Mouse (Mus musculus): ENCODE measurements around the gene Wnt2b. TPM values are rescaled to one million over a fixed set of nuclear protein-coding genes. Genes with fewer than 3 reads are reported as not detected.

The Wnt2b gene
- polyA plus RNA-seq, 1 experiment from 2014 or later: 0.88 TPM

GRCm38 (mm10) chr3:104901154-104901553 lies 60.6 kb downstream of the Wnt2b start:
- Histone ChIP-seq H3K4me1 (ENCODE audit: insufficient read depth, low read depth, low read length) (no peaks in the 10 kb centered on the region), H3K4me3 (ENCODE audit: low read depth, low read length) (no peak overlapping the region), H3K36me3 (ENCODE audit: insufficient read depth, low read length) (peaks cover 8% of the 10 kb centered on the region; the same call in 1 of the 2 replicates), H3K9me3 (ENCODE audit: low read length) (no peaks in the 10 kb centered on the region), H3K27me3 (replicated peaks; ENCODE audit: insufficient read depth, low read length) (no peaks in the 10 kb centered on the region), H3K4me2 (replicated peaks; ENCODE audit: low read depth, low read length) (no peak overlapping the region), H3K9ac (replicated peaks; ENCODE audit: low read depth) (no peak overlapping the region), H3K27ac (ENCODE audit: low read length) (no peak overlapping the region)
- ATAC-seq: peak; percentile 62
- peak; percentile 49 for DNase-seq (ENCODE audit: low spot score)
- peak; percentile 61 for TF ChIP-seq EP300 (IDR thresholded peaks at IDR 0.05)
- TF ChIP-seq CTCF (IDR thresholded peaks at IDR 0.05): no peak
- WGBS: 52% methylated on average over 4 of the region's 4 CpGs

- Histone ChIP-seq H3K4me1 (ENCODE audit: insufficient read depth, low read depth, low read length) (no peaks in the 10 kb centered on the region), H3K36me3 (ENCODE audit: insufficient read depth, low read length) (peaks cover 12% of the 10 kb centered on the region; the same call in 1 of the 2 replicates), H3K27ac (ENCODE audit: low read length) (no peak overlapping the region), H3K9ac (replicated peaks; ENCODE audit: low read depth) (no peak overlapping the region), H3K4me2 (replicated peaks; ENCODE audit: low read depth, low read length) (no peak overlapping the region), H3K9me3 (ENCODE audit: low read length) (no peaks in the 10 kb centered on the region), H3K27me3 (replicated peaks; ENCODE audit: insufficient read depth, low read length) (no peaks in the 10 kb centered on the region), H3K4me3 (ENCODE audit: low read depth, low read length) (no peak overlapping the region)
- no peak for ATAC-seq
- WGBS: 71% methylated on average over 3 of the region's 3 CpGs
- DNase-seq (ENCODE audit: low spot score): no peak
- TF ChIP-seq EP300 (IDR thresholded peaks at IDR 0.05): no peak
- no peak for TF ChIP-seq CTCF (IDR thresholded peaks at IDR 0.05)
These were observed 65.6 kb downstream of the Wnt2b start for GRCm38 (mm10) chr3:104896141-104896540.

Other genes starting within 250 kb of the Wnt2b start
- 3.7 and 4.4 TPM in 2 replicates for gene Ppm1j, start 180.9 kb downstream of the Wnt2b start, polyA plus RNA-seq (2015; fragmentation: Nextera tagmentation; extraction: Ambion mirVana)
- 0.02 TPM in 2 replicates for gene Fam19a3, start 180.1 kb downstream of the Wnt2b start, polyA plus RNA-seq (2015; fragmentation: Nextera tagmentation; extraction: Ambion mirVana)
- gene Rhoc, start 173.5 kb downstream of the Wnt2b start, polyA plus RNA-seq (2015; fragmentation: Nextera tagmentation; extraction: Ambion mirVana): 242 and 258 TPM in 2 replicates
- 22.2 and 28.8 TPM in 2 replicates for gene Mov10, start 143.4 kb downstream of the Wnt2b start, polyA plus RNA-seq (2015; fragmentation: Nextera tagmentation; extraction: Ambion mirVana)
- 28.4 and 32.9 TPM in 2 replicates for gene St7l, start 97.9 kb downstream of the Wnt2b start, polyA plus RNA-seq (2015; fragmentation: Nextera tagmentation; extraction: Ambion mirVana)
- 110 and 119 TPM in 2 replicates for gene Capza1, start 97.4 kb downstream of the Wnt2b start, polyA plus RNA-seq (2015; fragmentation: Nextera tagmentation; extraction: Ambion mirVana)
- gene Cttnbp2nl, start 91.2 kb upstream of the Wnt2b start, polyA plus RNA-seq (2015; fragmentation: Nextera tagmentation; extraction: Ambion mirVana): 70.4 and 82.1 TPM in 2 replicates
- gene 4930564D02Rik, start 104.9 kb upstream of the Wnt2b start, polyA plus RNA-seq (2015; fragmentation: Nextera tagmentation; extraction: Ambion mirVana): not detected in 2 replicates

Data from lung, postnatal 0 days (tissue).